Mouse (Mus musculus) thymus, adult 2 months (tissue): ENCODE measurements around the gene Plxnc1. TPM values are rescaled to one million over a fixed set of nuclear protein-coding genes. Genes with fewer than 3 reads are reported as not detected.

Source experiments
- DNase-seq: peaks from one replicate; pipeline ENCODE4 v3.0.0; 2021
- H3K27ac ChIP-seq: fragments of 200-500 bp; 2 replicates; pipeline ENCODE4 v1.5.1; 2012; ENCODE audit warnings: low read length, control low read depth; ENCODE audit not compliant: control insufficient read depth, insufficient read depth
- H3K27me3 ChIP-seq: fragments of 200-500 bp; 2 replicates; pipeline ENCODE4 v1.6.1; 2012; ENCODE audit warnings: mild to moderate bottlenecking, low read length, moderate library complexity, mixed read lengths; ENCODE audit not compliant: control insufficient read depth, insufficient read depth
- H3K36me3 ChIP-seq: fragments of 200-500 bp; 2 replicates; pipeline ENCODE4 v1.6.1; 2012; ENCODE audit warnings: mild to moderate bottlenecking, low read length, moderate library complexity; ENCODE audit not compliant: control insufficient read depth, insufficient read depth
- H3K4me1 ChIP-seq: fragments of 200-500 bp; replicated peaks from 2 replicates; pipeline ENCODE4 v1.6.1; 2012; ENCODE audit warnings: low read length; ENCODE audit not compliant: control insufficient read depth, insufficient read depth
- H3K4me3 ChIP-seq: fragments of 200-500 bp; 2 replicates; pipeline ENCODE4 v1.5.1; 2012; ENCODE audit warnings: mild to moderate bottlenecking, low read length, control low read depth, moderate library complexity; ENCODE audit not compliant: control insufficient read depth, insufficient read depth
- CTCF ChIP-seq: fragments of 200-500 bp; IDR thresholded peaks from 2 replicates; pipeline ENCODE4 v1.5.1; 2012; ENCODE audit warnings: mild to moderate bottlenecking, control low read depth, low read length, moderate library complexity, borderline replicate concordance; ENCODE audit not compliant: control insufficient read depth, poor library complexity, insufficient read depth; ENCODE audit errors: extremely low read depth
- POLR2A ChIP-seq: fragments of 200-500 bp; IDR thresholded peaks from 2 replicates; pipeline ENCODE4 v1.6.1; 2012; ENCODE audit warnings: mild to moderate bottlenecking, low read length, control low read depth, moderate library complexity; ENCODE audit not compliant: control insufficient read depth, poor library complexity, insufficient read depth; ENCODE audit errors: extremely low read depth
- WGBS: fragments of 180-500 bp; shearing (Covaris S2); methylation state at CpG from one replicate; pipeline ENCODE4 v1.1.7; 2018; 5-methylcytosine and 5-hydroxymethylcytosine counted together
- polyA plus RNA-seq: library from polyadenylated mRNA; depleted of rRNA; stranded (reverse); fragments of >200 nt; gene quantifications from 2 replicates; pipeline ENCODE4 v1.2.3, GENCODE M21; 2012

Plxnc1 gene
- polyA plus RNA-seq, 1 experiment, result 8.7 TPM

- Histone ChIP-seq H3K36me3 (no peaks in the 10 kb centered on the region), H3K4me1 (peaks cover 11% of the 10 kb centered on the region; the same call in 1 of the 2 replicates), H3K27me3 (no peaks in the 10 kb centered on the region), H3K27ac (no peak overlapping the region), H3K4me3 (no peak overlapping the region)
- no peak for DNase-seq
- TF ChIP-seq CTCF, result no peak
- 86% methylated on average over 9 of the region's 9 CpGs for WGBS
These were observed 94.7 kb downstream of the Plxnc1 start for GRCm38 (mm10) chr10:94849930-94850329.

- 50% methylated on average over 4 of the region's 4 CpGs for WGBS
- Histone ChIP-seq H3K4me1 (peaks cover 11% of the 10 kb centered on the region; the same call in 1 of the 2 replicates), H3K27ac (no peak overlapping the region), H3K27me3 (no peaks in the 10 kb centered on the region), H3K36me3 (no peaks in the 10 kb centered on the region), H3K4me3 (no peak overlapping the region)
- TF ChIP-seq CTCF (no peak), POLR2A (no peak)
- no peak for DNase-seq
These were observed 95.3 kb downstream of the Plxnc1 start for GRCm38 (mm10) chr10:94849360-94849759.

GRCm38 (mm10) chr10:94848344-94848743 lies 96.3 kb downstream of the Plxnc1 start:
- Histone ChIP-seq H3K36me3 (no peaks in the 10 kb centered on the region), H3K27ac (no peak overlapping the region), H3K4me1 (peaks cover 11% of the 10 kb centered on the region; the same call in 1 of the 2 replicates), H3K27me3 (no peaks in the 10 kb centered on the region), H3K4me3 (no peak overlapping the region)
- 31% methylated on average over 6 of the region's 6 CpGs for WGBS
- peak; percentile 12 for DNase-seq
- TF ChIP-seq CTCF, result no peak
- TF ChIP-seq POLR2A, result no peak

- Histone ChIP-seq H3K36me3 (no peaks in the 10 kb centered on the region), H3K27me3 (no peaks in the 10 kb centered on the region), H3K4me1 (peaks cover 11% of the 10 kb centered on the region; the same call in 1 of the 2 replicates), H3K27ac (no peak overlapping the region), H3K4me3 (no peak overlapping the region)
- DNase-seq, result no peak
- WGBS, result 65% methylated on average over 8 of the region's 8 CpGs
- TF ChIP-seq POLR2A, result no peak
- no peak for TF ChIP-seq CTCF
These were observed 98.0 kb downstream of the Plxnc1 start for GRCm38 (mm10) chr10:94846501-94847105.

GRCm38 (mm10) chr10:94844692-94845091 lies 99.9 kb downstream of the Plxnc1 start:
- Histone ChIP-seq H3K27me3 (no peaks in the 10 kb centered on the region), H3K36me3 (no peaks in the 10 kb centered on the region), H3K4me1 (peaks cover 11% of the 10 kb centered on the region; the same call in 1 of the 2 replicates), H3K4me3 (no peak overlapping the region), H3K27ac (no peak overlapping the region)
- TF ChIP-seq POLR2A (no peak), CTCF (no peak)
- WGBS, result 16% methylated on average over 6 of the region's 6 CpGs
- no peak for DNase-seq

- H3K4me3 ChIP-seq, result no peak overlapping the region
- no peak for DNase-seq
- H3K4me1 ChIP-seq, result no peaks in the 10 kb centered on the region
- H3K36me3 ChIP-seq, result no peaks in the 10 kb centered on the region
- TF ChIP-seq CTCF, result no peak
- TF ChIP-seq POLR2A, result no peak
- H3K27me3 ChIP-seq, result no peaks in the 10 kb centered on the region
- whole genome bisulfite sequencing, result 96% methylated on average over 9 of the region's 9 CpGs
- H3K27ac ChIP-seq, result no peak overlapping the region
These were observed 108.8 kb downstream of the Plxnc1 start for GRCm38 (mm10) chr10:94835874-94836273.

- no peaks in the 10 kb centered on the region for H3K36me3 ChIP-seq
- WGBS, result 0% methylated on average over 6 of the region's 6 CpGs
- H3K27me3 ChIP-seq, result no peaks in the 10 kb centered on the region
- DNase-seq, result peak; percentile 78
- peaks cover 26% of the 10 kb centered on the region for H3K4me1 ChIP-seq
- peak overlapping the region; percentile 38 for H3K4me3 ChIP-seq
- peak overlapping the region; percentile 36 for H3K27ac ChIP-seq
- 0 out of 2 replicates have a peak, but pooled peaks have one; percentile 31 for TF ChIP-seq CTCF
- peak; percentile 43; the same call in 1 of the 2 replicates for TF ChIP-seq POLR2A
These were observed 115.2 kb downstream of the Plxnc1 start for GRCm38 (mm10) chr10:94829407-94829806.

GRCm38 (mm10) chr10:94828734-94829230 lies 115.9 kb downstream of the Plxnc1 start:
- peaks cover 26% of the 10 kb centered on the region for H3K4me1 ChIP-seq
- TF ChIP-seq CTCF, result no peak
- TF ChIP-seq POLR2A, result no peak
- H3K4me3 ChIP-seq, result peak overlapping the region; percentile 43
- H3K36me3 ChIP-seq, result no peaks in the 10 kb centered on the region
- DNase-seq, result no peak
- H3K27me3 ChIP-seq, result no peaks in the 10 kb centered on the region
- WGBS, result 44% methylated on average over 7 of the region's 7 CpGs
- H3K27ac ChIP-seq, result peak overlapping the region; percentile 70
